Mouse (Mus musculus): ENCODE measurements around the gene Clip3. TPM values are rescaled to one million over a fixed set of nuclear protein-coding genes. Genes with fewer than 3 reads are reported as not detected.

The Clip3 gene
- polyA plus RNA-seq, 1 experiment from 2014 or later = 55.1 TPM

- ATAC-seq (ENCODE audit: insufficient number of reproducible peaks, insufficient read depth, low FRiP score, low TSS enrichment) = peak; percentile 81
- Histone ChIP-seq H3K36me3 (no peaks in the 10 kb centered on the region), H3K4me1 (peaks cover 6% of the 10 kb centered on the region; the same call in 1 of the 2 replicates), H3K27me3 (no peaks in the 10 kb centered on the region), H3K4me3 (peak overlapping the region; percentile 81), H3K27ac (peak overlapping the region; percentile 95), H3K4me2 (replicated peaks) (peak overlapping the region; percentile 85), H3K9ac (peak overlapping the region; percentile 17; the same call in 1 of the 2 replicates), H3K9me3 (no peaks in the 10 kb centered on the region)
- 1% methylated on average over 20 of the region's 20 CpGs for WGBS
Measured at GRCm38 (mm10) chr7:30280670-30281138, 10.8 kb upstream of the Clip3 start.

DNA sequence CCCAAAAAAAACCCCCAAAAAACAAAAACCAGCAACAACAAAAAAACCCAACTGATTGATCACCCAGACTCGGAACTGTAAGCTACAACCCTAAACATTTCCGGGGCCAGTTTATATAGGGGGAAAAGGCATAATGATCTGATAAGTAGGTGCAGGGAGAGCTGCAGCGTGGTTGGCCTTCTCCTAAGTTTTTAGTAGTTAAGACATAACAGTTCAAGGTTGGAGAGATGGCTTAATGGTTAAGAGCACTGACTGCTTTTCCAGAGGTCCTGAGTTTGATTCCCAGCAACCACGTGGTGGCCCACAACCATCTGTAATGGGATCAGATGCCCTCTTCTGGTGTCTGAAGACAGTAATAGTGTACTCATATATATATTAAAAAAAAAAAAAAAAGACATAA, 10.0 kb upstream of the Clip3 start:
- no peaks in the 10 kb centered on the region for H3K27me3 ChIP-seq
- peaks cover 6% of the 10 kb centered on the region; the same call in 1 of the 2 replicates for H3K4me1 ChIP-seq
- H3K27ac ChIP-seq = no peak overlapping the region
- no peak overlapping the region for H3K9ac ChIP-seq
- peak overlapping the region; percentile 85; the same call in 1 of the 2 replicates for H3K4me2 ChIP-seq (replicated peaks)
- H3K36me3 ChIP-seq = no peaks in the 10 kb centered on the region
- no peak overlapping the region for H3K4me3 ChIP-seq
- no peaks in the 10 kb centered on the region for H3K9me3 ChIP-seq
- WGBS = 79% methylated on average over 4 of the region's 4 CpGs
- no peak for ATAC-seq (ENCODE audit: insufficient number of reproducible peaks, insufficient read depth, low FRiP score, low TSS enrichment)

DNA sequence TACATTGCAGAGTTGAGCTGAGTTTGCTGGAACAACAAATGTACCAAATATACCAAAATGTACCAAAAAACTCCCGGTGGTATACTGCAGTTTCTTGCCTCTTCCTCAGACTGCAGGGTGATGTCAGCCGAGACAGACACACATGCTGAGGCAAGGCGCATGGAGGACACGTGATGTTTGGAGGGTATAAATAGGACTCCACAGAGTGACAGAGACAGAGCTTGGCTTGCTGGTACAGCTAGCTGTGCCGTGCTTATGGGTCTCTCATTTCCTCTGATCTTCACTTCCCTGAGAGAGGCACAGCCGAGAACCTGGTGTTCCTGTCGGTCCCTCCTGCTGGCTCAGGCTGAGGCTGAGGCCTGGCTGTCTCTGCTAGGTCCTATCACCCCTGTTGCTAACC, 8.8 kb upstream of the Clip3 start:
- H3K36me3 ChIP-seq = no peaks in the 10 kb centered on the region
- H3K9me3 ChIP-seq = no peaks in the 10 kb centered on the region
- no peak overlapping the region for H3K27ac ChIP-seq
- no peaks in the 10 kb centered on the region for H3K27me3 ChIP-seq
- no peak for ATAC-seq (ENCODE audit: insufficient number of reproducible peaks, insufficient read depth, low FRiP score, low TSS enrichment)
- H3K4me2 ChIP-seq (replicated peaks) = no peak overlapping the region
- H3K4me1 ChIP-seq = peaks cover 6% of the 10 kb centered on the region; the same call in 1 of the 2 replicates
- H3K9ac ChIP-seq = no peak overlapping the region
- no peak overlapping the region for H3K4me3 ChIP-seq
- WGBS = 78% methylated on average over 7 of the region's 7 CpGs

- peaks cover 11% of the 10 kb centered on the region; the same call in 1 of the 2 replicates for H3K4me1 ChIP-seq
- no peak overlapping the region for H3K4me3 ChIP-seq
- ATAC-seq (ENCODE audit: insufficient number of reproducible peaks, insufficient read depth, low FRiP score, low TSS enrichment) = no peak
- no peaks in the 10 kb centered on the region for H3K9me3 ChIP-seq
- H3K4me2 ChIP-seq (replicated peaks) = no peak overlapping the region
- H3K27me3 ChIP-seq = 0 out of 2 replicates have a peak, but pooled peaks cover 4% of the 10 kb centered on the region
- WGBS = 59% methylated on average over 8 of the region's 8 CpGs
- no peaks in the 10 kb centered on the region for H3K36me3 ChIP-seq
- no peak overlapping the region for H3K9ac ChIP-seq
- no peak overlapping the region for H3K27ac ChIP-seq
Measured at GRCm38 (mm10) chr7:30286701-30287410, 4.7 kb upstream of the Clip3 start.

DNA sequence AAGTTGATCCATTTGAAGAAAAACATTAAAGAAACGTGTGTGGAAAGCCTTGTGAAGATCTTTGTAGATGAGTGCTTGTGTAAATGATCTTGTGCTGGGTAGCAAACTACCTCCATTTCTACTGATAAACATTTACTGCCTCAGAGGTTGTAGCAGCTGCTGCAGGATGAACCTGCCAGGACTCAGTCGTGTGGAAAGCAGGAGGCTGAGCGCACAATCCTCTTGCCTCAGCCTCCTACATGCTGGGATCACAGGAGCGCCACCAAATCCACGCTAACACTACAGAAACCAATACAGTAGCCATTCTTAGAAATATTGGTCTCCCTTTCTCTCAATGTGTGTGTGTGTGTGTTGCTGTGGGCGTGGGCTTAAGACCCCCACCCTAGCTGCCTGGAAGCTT, 3.5 kb upstream of the Clip3 start:
- H3K4me2 ChIP-seq (replicated peaks) = no peak overlapping the region
- 0 out of 2 replicates have a peak, but pooled peaks cover 4% of the 10 kb centered on the region for H3K27me3 ChIP-seq
- WGBS = 73% methylated on average over 6 of the region's 6 CpGs
- H3K9me3 ChIP-seq = no peaks in the 10 kb centered on the region
- no peak overlapping the region for H3K27ac ChIP-seq
- ATAC-seq (ENCODE audit: insufficient number of reproducible peaks, insufficient read depth, low FRiP score, low TSS enrichment) = no peak
- H3K4me1 ChIP-seq = peaks cover 22% of the 10 kb centered on the region
- H3K9ac ChIP-seq = no peak overlapping the region
- no peak overlapping the region for H3K4me3 ChIP-seq
- no peaks in the 10 kb centered on the region for H3K36me3 ChIP-seq

- Histone ChIP-seq H3K4me3 (no peak overlapping the region), H3K36me3 (peaks cover 4% of the 10 kb centered on the region), H3K9me3 (no peaks in the 10 kb centered on the region), H3K9ac (no peak overlapping the region; the same call in 1 of the 2 replicates), H3K4me2 (replicated peaks) (no peak overlapping the region), H3K27ac (peak overlapping the region; percentile 60; the same call in 1 of the 2 replicates), H3K27me3 (0 out of 2 replicates have a peak, but pooled peaks cover 4% of the 10 kb centered on the region), H3K4me1 (peaks cover 22% of the 10 kb centered on the region)
- WGBS = 49% methylated on average over 7 of the region's 7 CpGs
- ATAC-seq (ENCODE audit: insufficient number of reproducible peaks, insufficient read depth, low FRiP score, low TSS enrichment) = no peak
Measured at GRCm38 (mm10) chr7:30289071-30289713, 2.3 kb upstream of the Clip3 start.

DNA sequence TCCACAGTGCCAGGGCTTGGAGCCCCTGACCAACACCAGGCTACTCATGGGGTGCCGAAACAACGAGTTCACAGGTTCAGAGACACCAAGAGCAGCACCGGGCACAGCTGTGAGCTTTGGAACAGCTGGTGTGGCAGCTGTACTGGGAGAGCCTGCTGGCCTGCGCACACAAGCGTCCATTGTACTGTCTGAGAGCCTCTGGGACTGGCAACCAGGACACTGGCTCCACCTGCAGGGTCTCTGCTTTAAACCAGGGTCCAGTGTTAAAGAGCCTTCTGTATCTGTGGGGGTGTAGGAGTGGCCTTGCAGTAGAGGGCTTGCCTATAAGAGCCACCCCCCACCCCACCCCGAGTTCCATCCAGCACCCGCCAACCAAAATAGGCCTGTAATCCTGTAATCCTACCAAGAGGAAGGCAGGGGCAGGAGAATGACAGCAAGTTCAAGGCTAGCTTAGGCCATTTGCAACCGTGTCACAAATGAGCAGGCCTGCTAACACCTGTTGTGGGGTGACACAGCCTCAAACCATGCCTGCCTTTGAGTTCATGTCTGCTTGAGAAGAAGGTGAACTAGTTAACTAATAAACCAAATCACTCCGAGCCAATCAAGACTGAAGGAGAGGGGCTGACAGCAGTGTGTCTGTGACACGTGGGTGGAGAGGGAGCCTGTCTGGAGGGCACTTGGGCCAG, 1.7 kb upstream of the Clip3 start:
- H3K27me3 ChIP-seq = 0 out of 2 replicates have a peak, but pooled peaks cover 4% of the 10 kb centered on the region
- H3K9ac ChIP-seq = peak overlapping the region; percentile 24; the same call in 1 of the 2 replicates
- H3K4me2 ChIP-seq (replicated peaks) = no peak overlapping the region
- no peaks in the 10 kb centered on the region for H3K9me3 ChIP-seq
- 33% methylated on average over 10 of the region's 10 CpGs for WGBS
- peak; percentile 31; the same call in 1 of the 2 replicates for ATAC-seq (ENCODE audit: insufficient number of reproducible peaks, insufficient read depth, low FRiP score, low TSS enrichment)
- H3K4me3 ChIP-seq = no peak overlapping the region
- H3K27ac ChIP-seq = peak overlapping the region; percentile 60; the same call in 1 of the 2 replicates
- peaks cover 22% of the 10 kb centered on the region for H3K4me1 ChIP-seq
- H3K36me3 ChIP-seq = peaks cover 11% of the 10 kb centered on the region

- H3K4me3 ChIP-seq = no peak overlapping the region
- no peak overlapping the region for H3K4me2 ChIP-seq (replicated peaks)
- H3K4me1 ChIP-seq = peaks cover 22% of the 10 kb centered on the region
- 0 out of 2 replicates have a peak, but pooled peaks cover 4% of the 10 kb centered on the region for H3K27me3 ChIP-seq
- ATAC-seq (ENCODE audit: insufficient number of reproducible peaks, insufficient read depth, low FRiP score, low TSS enrichment) = no peak
- 82% methylated on average over 13 of the region's 13 CpGs for WGBS
- H3K27ac ChIP-seq = no peak overlapping the region
- no peak overlapping the region for H3K9ac ChIP-seq
- peaks cover 48% of the 10 kb centered on the region for H3K36me3 ChIP-seq
- H3K9me3 ChIP-seq = no peaks in the 10 kb centered on the region
Measured at GRCm38 (mm10) chr7:30293795-30294194, 2.3 kb downstream of the Clip3 start.

GRCm38 (mm10) chr7:30294296-30294695, 2.8 kb downstream of the Clip3 start:
- peaks cover 53% of the 10 kb centered on the region for H3K36me3 ChIP-seq
- no peak for ATAC-seq (ENCODE audit: insufficient number of reproducible peaks, insufficient read depth, low FRiP score, low TSS enrichment)

GRCm38 (mm10) chr7:30295103-30295502, 3.6 kb downstream of the Clip3 start:
- no peak for ATAC-seq (ENCODE audit: insufficient number of reproducible peaks, insufficient read depth, low FRiP score, low TSS enrichment)
- no peak overlapping the region for H3K27ac ChIP-seq
- no peak overlapping the region for H3K4me2 ChIP-seq (replicated peaks)
- WGBS = 65% methylated on average over 10 of the region's 10 CpGs
- H3K27me3 ChIP-seq = no peaks in the 10 kb centered on the region
- no peaks in the 10 kb centered on the region for H3K9me3 ChIP-seq
- H3K4me1 ChIP-seq = peaks cover 15% of the 10 kb centered on the region
- peaks cover 61% of the 10 kb centered on the region for H3K36me3 ChIP-seq
- no peak overlapping the region for H3K4me3 ChIP-seq
- H3K9ac ChIP-seq = no peak overlapping the region

More at GRCm38 (mm10) chr7:30294296-30294695, 2.8 kb downstream of the Clip3 start:
- Histone ChIP-seq H3K4me3 (no peak overlapping the region; the same call in 1 of the 2 replicates), H3K9me3 (no peaks in the 10 kb centered on the region), H3K27ac (no peak overlapping the region), H3K4me1 (peaks cover 20% of the 10 kb centered on the region), H3K27me3 (0 out of 2 replicates have a peak, but pooled peaks cover 2% of the 10 kb centered on the region), H3K9ac (no peak overlapping the region), H3K4me2 (replicated peaks) (no peak overlapping the region)
- WGBS = 92% methylated on average over 5 of the region's 5 CpGs

DNA sequence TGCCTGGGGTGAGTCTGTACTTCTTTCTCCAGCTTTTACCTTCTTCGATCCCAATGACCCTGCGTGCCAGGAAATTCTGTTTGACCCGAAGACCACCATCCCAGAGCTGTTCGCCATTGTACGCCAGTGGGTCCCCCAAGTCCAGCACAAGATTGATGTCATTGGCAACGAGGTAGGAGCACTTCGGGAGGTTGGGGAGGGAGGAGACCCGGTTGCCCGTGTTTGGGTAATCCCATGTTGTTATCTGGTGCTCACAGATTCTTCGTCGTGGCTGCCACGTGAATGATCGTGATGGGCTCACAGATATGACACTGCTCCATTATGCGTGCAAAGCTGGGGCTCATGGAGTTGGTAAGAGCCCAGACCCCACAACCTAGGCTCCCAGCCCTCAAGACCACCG, 5.3 kb downstream of the Clip3 start:
- 92% methylated on average over 15 of the region's 15 CpGs for WGBS
- no peak for ATAC-seq (ENCODE audit: insufficient number of reproducible peaks, insufficient read depth, low FRiP score, low TSS enrichment)
- H3K27ac ChIP-seq = no peak overlapping the region
- peaks cover 11% of the 10 kb centered on the region for H3K4me1 ChIP-seq
- H3K4me3 ChIP-seq = no peak overlapping the region
- H3K4me2 ChIP-seq (replicated peaks) = no peak overlapping the region
- H3K9me3 ChIP-seq = no peaks in the 10 kb centered on the region
- H3K36me3 ChIP-seq = peaks cover 74% of the 10 kb centered on the region
- H3K9ac ChIP-seq = no peak overlapping the region
- no peaks in the 10 kb centered on the region for H3K27me3 ChIP-seq
